Mouse (Mus musculus) heart, embryonic 16.5 days (tissue): Measurements from ENCODE around the gene Hdhd3. TPM values are rescaled to one million over a fixed set of nuclear protein-coding genes. Genes with fewer than 3 reads are reported as not detected.

Source experiments
- ATAC-seq: fragments of 200-750 bp; cut with Nextera tagmentation; replicated peaks from 2 replicates; pipeline ENCODE4 v1.8.0; 2017; ENCODE audit warnings: moderate number of reproducible peaks; ENCODE audit not compliant: insufficient read depth, low FRiP score; ENCODE audit errors: extremely low read depth
- H3K27ac ChIP-seq: fragments of 300-500 bp; sonication (generic); 2 replicates; pipeline ENCODE4 v1.5.1; 2014; ENCODE audit warnings: mild to moderate bottlenecking, low read length, control low read depth, moderate library complexity
- H3K27me3 ChIP-seq: fragments of 300-500 bp; sonication (generic); 2 replicates; pipeline ENCODE4 v1.6.1; 2014; ENCODE audit warnings: low read length, mixed read lengths; ENCODE audit not compliant: control insufficient read depth, insufficient read depth
- H3K36me3 ChIP-seq: fragments of 300-500 bp; sonication (generic); 2 replicates; pipeline ENCODE4 v1.6.1; 2014; ENCODE audit not compliant: control insufficient read depth, insufficient read depth
- H3K4me1 ChIP-seq: fragments of 300-500 bp; sonication (generic); 2 replicates; pipeline ENCODE4 v1.6.1; 2014; ENCODE audit warnings: low read length, mixed read lengths; ENCODE audit not compliant: control insufficient read depth, insufficient read depth
- H3K4me2 ChIP-seq: fragments of 300-500 bp; sonication (generic); 2 replicates; pipeline ENCODE4 v1.6.1; 2014; ENCODE audit warnings: low read depth, mild to moderate bottlenecking, control low read depth, low read length
- H3K4me3 ChIP-seq: fragments of 300-500 bp; sonication (generic); 2 replicates; pipeline ENCODE4 v1.5.1; 2014; ENCODE audit warnings: mild to moderate bottlenecking, control low read depth, low read length
- H3K9ac ChIP-seq: fragments of 300-500 bp; sonication (generic); 2 replicates; pipeline ENCODE4 v1.6.1; 2014; ENCODE audit warnings: low read length, control low read depth
- H3K9me3 ChIP-seq: fragments of 300-500 bp; sonication (generic); replicated peaks from 2 replicates; pipeline ENCODE4 v1.6.1; 2016; ENCODE audit warnings: low read length; ENCODE audit not compliant: control insufficient read depth
- WGBS: fragments of 180-500 bp; shearing (Covaris S2); extraction: QIAGEN DNeasy Blood & Tissue Kit; methylation state at CpG from one replicate; pipeline ENCODE4 v1.1.7; 2014; 5-methylcytosine and 5-hydroxymethylcytosine counted together
- polyA plus RNA-seq: library from polyadenylated mRNA; unstranded; fragments of >200 nt; fragmentation: Nextera tagmentation; extraction: Ambion mirVana; gene quantifications from 2 replicates; pipeline ENCODE4 v1.2.1, GENCODE M21; 2015

The Hdhd3 gene
- polyA plus RNA-seq, 1 experiment from 2014 or later = 9.6 TPM

DNA sequence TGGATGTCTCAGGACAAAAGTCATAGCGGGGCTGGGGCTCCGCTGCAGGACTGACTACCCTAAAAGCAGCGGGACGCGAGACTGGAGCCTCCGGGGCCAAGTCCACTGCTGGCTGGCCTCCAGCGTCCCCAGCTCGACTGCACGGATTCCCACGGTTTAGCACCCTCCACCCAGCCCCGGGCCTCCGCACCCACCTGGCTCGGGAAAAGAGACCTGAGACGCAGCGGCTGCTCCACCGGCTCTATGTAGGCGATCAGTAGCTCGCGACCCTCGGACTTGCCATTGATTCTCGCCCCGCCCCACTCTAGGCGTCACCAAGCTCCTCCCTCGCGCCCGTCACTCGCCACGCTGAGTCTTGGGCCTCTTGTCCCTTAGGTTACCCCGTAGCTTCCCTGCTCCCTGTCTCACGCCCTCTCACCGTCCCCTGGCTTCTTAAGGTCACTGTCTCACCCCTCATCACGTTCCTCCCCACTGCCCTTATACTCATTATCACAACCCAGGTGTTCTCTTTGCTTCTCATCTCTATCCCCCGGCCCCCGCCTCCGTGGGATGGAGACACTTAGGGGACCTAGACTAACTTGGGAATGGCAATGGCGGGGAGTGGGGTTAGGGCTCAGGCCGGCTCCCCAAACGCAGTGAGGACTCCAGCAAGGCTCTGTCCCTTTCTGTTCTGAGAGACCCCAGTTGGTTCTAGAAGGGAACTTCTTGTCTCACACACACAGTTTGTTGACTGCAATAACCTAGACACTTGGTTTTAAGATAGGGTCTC lies 1.1 kb downstream of the Hdhd3 start:
- under 1% methylated on average over 38 of the region's 38 CpGs for WGBS
- Histone ChIP-seq H3K4me2 (peak overlapping the region; percentile 84), H3K9me3 (no peaks in the 10 kb centered on the region), H3K36me3 (peaks cover 8% of the 10 kb centered on the region), H3K27ac (peak overlapping the region; percentile 80), H3K27me3 (no peaks in the 10 kb centered on the region), H3K4me3 (peak overlapping the region; percentile 81), H3K9ac (peak overlapping the region; percentile 82), H3K4me1 (peaks cover 9% of the 10 kb centered on the region)
- ATAC-seq = peak; percentile 93

GRCm38 (mm10) chr4:62501534-62501933 lies 1.7 kb downstream of the Hdhd3 start:
- H3K4me3 ChIP-seq = peak overlapping the region; percentile 81
- peaks cover 15% of the 10 kb centered on the region for H3K4me1 ChIP-seq
- H3K4me2 ChIP-seq = peak overlapping the region; percentile 84
- peak overlapping the region; percentile 82 for H3K9ac ChIP-seq
- peaks cover 8% of the 10 kb centered on the region for H3K36me3 ChIP-seq
- ATAC-seq = peak; percentile 7; the same call in 1 of the 2 replicates
- H3K27ac ChIP-seq = peak overlapping the region; percentile 80
- H3K27me3 ChIP-seq = no peaks in the 10 kb centered on the region
- under 1% methylated on average over 7 of the region's 7 CpGs for WGBS
- no peaks in the 10 kb centered on the region for H3K9me3 ChIP-seq

GRCm38 (mm10) chr4:62500799-62501198 lies 2.5 kb downstream of the Hdhd3 start:
- no peak overlapping the region for H3K9ac ChIP-seq
- no peak overlapping the region for H3K4me3 ChIP-seq
- whole genome bisulfite sequencing = 76% methylated on average over 4 of the region's 4 CpGs
- H3K36me3 ChIP-seq = peaks cover 8% of the 10 kb centered on the region
- H3K4me1 ChIP-seq = peaks cover 19% of the 10 kb centered on the region
- H3K4me2 ChIP-seq = no peak overlapping the region; the same call in 1 of the 2 replicates
- ATAC-seq = no peak
- no peaks in the 10 kb centered on the region for H3K27me3 ChIP-seq
- no peaks in the 10 kb centered on the region for H3K9me3 ChIP-seq
- H3K27ac ChIP-seq = no peak overlapping the region

- 27% methylated on average over 8 of the region's 8 CpGs for WGBS
- ATAC-seq = peak; percentile 63
- Histone ChIP-seq H3K9ac (no peak overlapping the region), H3K9me3 (no peaks in the 10 kb centered on the region), H3K4me2 (no peak overlapping the region), H3K36me3 (peaks cover 8% of the 10 kb centered on the region), H3K4me1 (peaks cover 16% of the 10 kb centered on the region), H3K27ac (no peak overlapping the region), H3K27me3 (no peaks in the 10 kb centered on the region), H3K4me3 (no peak overlapping the region)
Measured at GRCm38 (mm10) chr4:62496815-62497214, 6.5 kb downstream of the Hdhd3 start.

- H3K9me3 ChIP-seq = no peaks in the 10 kb centered on the region
- no peak overlapping the region for H3K27ac ChIP-seq
- H3K4me1 ChIP-seq = peaks cover 13% of the 10 kb centered on the region; the same call in 1 of the 2 replicates
- H3K4me3 ChIP-seq = no peak overlapping the region
- 51% methylated on average over 8 of the region's 8 CpGs for WGBS
- H3K4me2 ChIP-seq = no peak overlapping the region
- no peaks in the 10 kb centered on the region for H3K27me3 ChIP-seq
- no peak overlapping the region for H3K9ac ChIP-seq
- ATAC-seq = no peak
- peaks cover 8% of the 10 kb centered on the region for H3K36me3 ChIP-seq
Measured at GRCm38 (mm10) chr4:62495946-62496345, 7.3 kb downstream of the Hdhd3 start.

- Histone ChIP-seq H3K4me2 (no peak overlapping the region), H3K27ac (no peak overlapping the region), H3K9me3 (no peaks in the 10 kb centered on the region), H3K9ac (no peak overlapping the region), H3K27me3 (no peaks in the 10 kb centered on the region), H3K4me3 (no peak overlapping the region), H3K4me1 (peaks cover 13% of the 10 kb centered on the region; the same call in 1 of the 2 replicates), H3K36me3 (peaks cover 4% of the 10 kb centered on the region; the same call in 1 of the 2 replicates)
- ATAC-seq = no peak
- WGBS = 52% methylated on average over 9 of the region's 9 CpGs
Measured at GRCm38 (mm10) chr4:62494230-62494629, 9.0 kb downstream of the Hdhd3 start.

DNA sequence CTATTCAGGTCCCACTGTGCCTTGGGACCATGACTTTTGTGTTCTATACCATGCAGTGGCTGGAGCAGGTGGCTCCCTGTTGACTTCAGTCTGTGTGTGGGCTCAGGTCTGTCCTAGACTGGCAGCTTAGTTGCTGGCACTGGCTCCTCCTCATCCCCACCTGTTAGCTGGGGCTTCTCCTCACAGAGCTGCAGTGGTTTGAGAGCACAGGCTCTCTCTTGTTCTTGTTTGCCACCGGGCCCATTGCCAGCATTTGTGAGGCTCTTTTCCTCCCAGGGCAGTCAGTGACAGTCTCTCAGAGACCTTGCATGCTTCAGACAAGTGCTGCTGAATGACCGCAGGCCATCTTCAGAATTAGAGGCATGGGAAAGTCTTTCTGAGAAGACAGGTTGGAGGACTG lies 10.6 kb downstream of the Hdhd3 start:
- Histone ChIP-seq H3K4me2 (no peak overlapping the region), H3K9ac (no peak overlapping the region), H3K36me3 (no peaks in the 10 kb centered on the region), H3K4me3 (no peak overlapping the region), H3K27me3 (no peaks in the 10 kb centered on the region), H3K4me1 (peaks cover 13% of the 10 kb centered on the region; the same call in 1 of the 2 replicates), H3K27ac (no peak overlapping the region), H3K9me3 (no peaks in the 10 kb centered on the region)
- WGBS = 62% methylated on average over 2 of the region's 2 CpGs
- no peak for ATAC-seq

DNA sequence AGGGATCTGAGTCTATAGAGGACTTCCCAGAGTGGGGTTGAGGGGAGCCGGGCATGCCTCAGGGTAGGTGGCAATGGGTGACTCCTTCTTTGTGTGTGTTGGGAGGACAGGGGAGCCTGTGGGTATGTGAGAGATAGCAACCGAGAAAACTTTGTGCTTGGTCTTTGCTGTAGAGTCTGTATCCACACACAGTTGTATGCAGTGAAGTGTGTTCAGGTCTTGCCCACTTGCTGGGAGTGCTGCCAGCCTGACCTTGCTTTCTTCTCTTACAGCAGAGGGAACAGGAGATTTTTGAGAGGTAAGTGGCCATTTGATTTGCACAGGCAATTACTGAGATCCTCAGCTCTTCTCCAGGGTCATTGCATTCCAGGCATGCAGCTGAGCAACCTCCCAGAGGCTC lies 15.4 kb downstream of the Hdhd3 start:
- H3K27ac ChIP-seq = no peak overlapping the region
- H3K36me3 ChIP-seq = no peaks in the 10 kb centered on the region
- H3K4me3 ChIP-seq = no peak overlapping the region
- H3K9me3 ChIP-seq = no peaks in the 10 kb centered on the region
- no peak overlapping the region for H3K4me2 ChIP-seq
- H3K9ac ChIP-seq = no peak overlapping the region
- H3K4me1 ChIP-seq = no peaks in the 10 kb centered on the region
- no peak for ATAC-seq
- 80% methylated on average over 2 of the region's 2 CpGs for WGBS
- H3K27me3 ChIP-seq = no peaks in the 10 kb centered on the region

GRCm38 (mm10) chr4:62487172-62487571 lies 16.1 kb downstream of the Hdhd3 start:
- WGBS = 88% methylated on average over 5 of the region's 5 CpGs
- H3K27me3 ChIP-seq = no peaks in the 10 kb centered on the region
- H3K4me3 ChIP-seq = no peak overlapping the region
- no peak overlapping the region for H3K4me2 ChIP-seq
- no peak for ATAC-seq
- H3K4me1 ChIP-seq = no peaks in the 10 kb centered on the region
- no peak overlapping the region for H3K9ac ChIP-seq
- H3K36me3 ChIP-seq = no peaks in the 10 kb centered on the region
- no peak overlapping the region for H3K27ac ChIP-seq
- no peaks in the 10 kb centered on the region for H3K9me3 ChIP-seq
